Mouse (Mus musculus) heart, adult 9 months (tissue): ENCODE measurements around the gene Pabpc4.
"Not testable (repeated sequence)": the region's sequence is repeated elsewhere in the genome, so short reads cannot be mapped to it uniquely, and the experiment has no call there.

Experiments
- DNase-seq, 2 experiments: peaks; one replicate each; pipeline ENCODE4 v3.0.0; 2022; ENCODE audit warnings: low spot score in 2 of 2

Gene Pabpc4

DNA sequence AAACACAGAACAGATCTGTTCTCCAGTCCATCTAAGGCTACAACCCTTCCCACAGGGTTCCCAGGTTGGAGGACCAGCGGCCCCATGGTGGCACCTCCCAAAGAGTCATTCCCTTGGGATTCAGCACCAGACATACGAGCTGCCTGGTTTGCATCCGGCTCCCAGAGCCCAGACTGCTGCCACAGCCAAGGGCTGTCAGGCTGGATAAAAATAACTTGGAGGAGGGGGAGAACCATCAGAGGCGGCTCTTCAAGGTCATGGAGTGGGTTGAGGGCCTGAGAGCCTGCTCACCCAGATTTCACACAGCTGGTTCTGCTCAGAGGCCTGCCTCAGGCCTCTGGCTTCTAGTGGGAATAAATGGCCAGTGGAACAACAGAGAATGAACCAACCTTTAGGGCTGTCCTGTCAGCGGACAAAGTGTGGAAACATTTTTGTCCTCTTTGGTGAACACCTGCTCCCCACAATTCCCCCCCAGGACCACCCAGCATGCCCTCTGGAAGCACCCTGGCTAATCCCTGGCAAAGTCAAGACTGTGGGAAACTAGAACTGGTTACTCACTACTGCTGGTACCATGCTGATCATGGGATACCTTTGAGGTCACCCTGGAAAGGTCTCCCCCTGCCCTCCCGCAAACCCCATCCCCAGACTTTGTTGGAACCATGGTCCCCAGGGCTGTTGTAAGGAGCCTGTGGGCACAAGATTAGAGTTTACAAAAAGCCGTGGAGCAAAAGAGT is 14.8 kb upstream of the Pabpc4 start:
- peak; percentile 73 to 74 for DNase-seq

GRCm38 (mm10) chr4:123248971-123249567 is 13.1 kb upstream of the Pabpc4 start:
- peak; percentile 91 to 92 for DNase-seq

DNA sequence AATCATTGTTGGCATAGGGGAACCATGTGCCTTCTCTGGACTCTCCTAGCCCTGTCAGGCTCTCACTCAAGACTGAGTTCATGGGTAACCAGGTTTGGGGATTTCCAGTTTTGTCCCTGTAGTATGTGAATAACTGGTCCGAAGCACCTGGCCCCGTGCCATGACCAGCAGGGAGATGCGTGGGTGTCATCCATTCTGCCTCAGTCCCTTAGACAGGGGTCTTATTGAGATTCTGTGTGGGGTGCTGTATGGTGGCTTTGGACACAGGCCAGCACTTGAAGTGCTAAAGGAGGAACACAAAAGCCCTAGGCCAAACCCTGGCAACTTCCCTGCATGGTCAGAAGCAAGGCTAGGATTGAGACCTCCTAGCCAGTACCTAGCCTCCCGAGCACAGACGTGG is 9.9 kb upstream of the Pabpc4 start:
- no peak for DNase-seq

DNA sequence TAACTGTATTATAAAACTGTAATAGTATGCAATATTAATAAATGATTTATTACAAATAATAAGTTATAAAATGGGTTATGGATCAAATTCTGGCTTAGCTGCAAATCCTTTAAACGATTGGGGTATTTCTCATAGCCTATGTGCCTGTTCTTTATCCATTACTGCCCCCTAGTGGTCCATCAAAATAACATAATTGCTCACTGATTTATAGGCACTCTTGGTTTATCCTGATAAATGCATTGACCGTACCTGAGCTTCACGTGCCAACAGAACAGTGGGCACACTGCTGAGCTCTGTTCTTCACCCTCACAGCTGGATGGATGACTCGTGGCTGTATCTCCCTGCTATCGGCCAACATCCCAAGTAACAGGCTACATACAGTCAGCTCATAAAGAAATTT is 7.5 kb upstream of the Pabpc4 start:
- DNase-seq, result no peak

GRCm38 (mm10) chr4:123260071-123260746 is 1.9 kb upstream of the Pabpc4 start:
- DNase-seq, result no peak

- DNase-seq, result no peak
Measured at GRCm38 (mm10) chr4:123271063-123271462, 8.9 kb downstream of the Pabpc4 start.

DNA sequence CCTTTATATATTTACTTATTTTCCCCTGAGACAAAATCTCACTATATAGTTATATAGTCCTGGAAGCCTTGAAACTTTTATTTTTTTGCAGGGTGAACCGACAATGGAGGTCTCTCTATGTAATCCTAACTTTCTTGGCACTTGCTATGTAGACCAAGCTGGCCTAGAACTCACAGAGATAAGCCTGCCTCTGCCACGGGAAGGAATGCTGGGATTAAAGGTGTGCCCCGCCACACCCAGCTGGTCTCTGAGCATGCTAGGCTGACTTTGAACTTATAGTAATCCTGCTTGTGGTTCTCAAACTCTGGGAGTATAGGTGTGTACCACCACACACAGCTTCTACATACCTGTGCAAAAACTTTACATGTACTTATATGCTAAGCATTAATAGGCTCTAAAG is 18.0 kb downstream of the Pabpc4 start:
- no peak for DNase-seq

- DNase-seq, result peak; percentile 83 to 88
Measured at GRCm38 (mm10) chr4:123282500-123282899, 20.3 kb downstream of the Pabpc4 start.

- DNase-seq, result peak in 1 of 2 experiments; percentile 41
Measured at GRCm38 (mm10) chr4:123282915-123283674, 20.9 kb downstream of the Pabpc4 start.

- DNase-seq, result peak in 1 of 2 experiments; percentile 33
Measured at GRCm38 (mm10) chr4:123283675-123284064, 21.5 kb downstream of the Pabpc4 start.

DNA sequence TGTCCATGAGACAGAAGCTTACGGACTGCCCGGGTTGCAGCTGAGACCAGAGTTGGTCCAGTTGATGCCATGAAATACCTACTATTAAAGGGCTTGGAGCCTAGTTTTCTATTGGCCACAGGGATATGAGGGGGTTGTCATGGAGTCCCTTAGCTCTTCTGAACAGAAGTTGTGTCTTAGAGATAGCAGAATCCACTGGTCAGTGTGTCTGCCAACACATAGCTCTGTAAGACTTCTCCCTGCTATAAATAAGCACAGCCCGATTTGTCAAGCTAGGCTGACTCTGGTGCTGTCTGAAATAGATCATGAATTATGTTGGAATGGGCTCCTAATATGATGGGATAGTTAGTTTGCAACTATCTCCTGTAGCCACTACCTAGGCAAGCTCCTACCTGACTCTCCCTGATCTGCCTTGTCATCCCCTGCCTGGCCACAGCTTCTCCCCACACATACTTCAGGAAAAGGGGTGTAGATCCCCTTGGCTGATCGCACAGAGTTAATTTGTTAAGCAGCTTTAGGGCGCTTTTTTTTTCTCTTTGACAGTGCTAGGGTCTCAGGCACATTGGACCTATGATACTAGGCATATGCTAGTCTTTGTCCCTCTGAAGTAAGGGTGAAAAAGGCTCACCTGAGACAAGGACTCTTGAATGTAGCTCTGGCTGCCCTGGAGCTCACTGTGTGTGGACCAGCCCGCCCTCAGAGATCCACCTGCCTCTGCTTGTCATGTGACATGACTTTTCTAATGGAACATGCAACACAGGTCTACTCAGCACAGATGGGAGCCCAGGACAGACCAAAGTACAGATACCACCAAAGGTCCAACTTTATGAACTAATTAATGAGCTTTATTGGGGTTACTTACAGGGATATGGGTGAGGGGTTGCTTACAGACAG is 22.8 kb downstream of the Pabpc4 start:
- DNase-seq, result peak; percentile 39 to 52

GRCm38 (mm10) chr4:123286790-123287189 is 24.6 kb downstream of the Pabpc4 start:
- no peak for DNase-seq

GRCm38 (mm10) chr4:123289038-123289437 is 26.9 kb downstream of the Pabpc4 start:
- no peak for DNase-seq

DNA sequence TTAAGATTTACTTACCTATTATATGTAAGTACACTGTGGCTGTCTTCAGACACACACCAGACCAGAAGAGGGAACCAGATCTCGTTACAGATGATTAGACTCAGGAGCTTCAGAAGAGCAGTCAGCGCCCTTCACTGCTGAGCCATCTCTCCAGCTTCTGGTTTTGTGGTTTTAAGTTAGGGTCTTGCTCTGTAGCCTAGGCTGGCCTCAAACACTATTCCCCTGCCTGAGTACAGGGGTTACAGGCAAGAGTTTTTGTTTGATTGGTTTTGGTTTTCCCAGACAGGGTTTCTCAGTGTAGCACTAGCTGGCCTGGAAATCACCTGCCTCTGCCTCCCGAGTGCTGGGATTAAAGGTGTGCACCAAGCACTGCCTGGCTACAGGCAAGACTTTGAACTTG is 30.2 kb downstream of the Pabpc4 start:
- DNase-seq, result no peak

- DNase-seq, result no peak
Measured at GRCm38 (mm10) chr4:123292989-123293388, 30.8 kb downstream of the Pabpc4 start.

- DNase-seq, result peak in 1 of 2 experiments; percentile 52
Measured at GRCm38 (mm10) chr4:123293661-123294443, 31.7 kb downstream of the Pabpc4 start.

GRCm38 (mm10) chr4:123295026-123295425 is 32.9 kb downstream of the Pabpc4 start:
- not testable (repeated sequence) for DNase-seq

DNA sequence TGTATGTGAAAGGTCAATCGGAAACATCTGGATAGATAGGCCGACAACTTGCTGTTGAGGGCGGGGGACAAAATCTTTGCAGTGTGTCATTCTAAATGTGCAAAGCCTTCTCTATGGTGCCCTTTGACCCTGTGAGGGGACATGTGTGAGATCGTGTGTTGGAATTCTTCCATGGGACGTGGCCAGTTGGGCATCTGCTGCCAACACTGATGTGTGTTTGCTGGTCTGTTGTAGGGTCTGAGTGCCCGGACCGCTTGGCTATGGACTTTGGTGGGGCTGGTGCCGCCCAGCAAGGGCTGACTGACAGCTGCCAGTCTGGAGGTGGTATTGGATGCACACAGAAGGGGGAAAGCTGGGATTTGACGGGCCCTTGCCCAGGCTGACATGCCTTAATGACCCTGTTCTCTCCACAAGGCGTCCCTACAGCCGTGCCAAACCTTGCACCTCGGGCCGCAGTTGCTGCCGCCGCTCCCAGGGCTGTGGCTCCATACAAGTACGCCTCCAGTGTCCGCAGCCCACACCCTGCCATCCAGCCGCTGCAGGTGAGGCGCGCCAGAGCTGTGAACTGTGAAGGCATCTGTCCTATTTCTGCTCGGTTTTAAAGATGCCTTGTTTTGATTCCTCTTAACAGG is 33.5 kb downstream of the Pabpc4 start:
- no peak for DNase-seq

DNA sequence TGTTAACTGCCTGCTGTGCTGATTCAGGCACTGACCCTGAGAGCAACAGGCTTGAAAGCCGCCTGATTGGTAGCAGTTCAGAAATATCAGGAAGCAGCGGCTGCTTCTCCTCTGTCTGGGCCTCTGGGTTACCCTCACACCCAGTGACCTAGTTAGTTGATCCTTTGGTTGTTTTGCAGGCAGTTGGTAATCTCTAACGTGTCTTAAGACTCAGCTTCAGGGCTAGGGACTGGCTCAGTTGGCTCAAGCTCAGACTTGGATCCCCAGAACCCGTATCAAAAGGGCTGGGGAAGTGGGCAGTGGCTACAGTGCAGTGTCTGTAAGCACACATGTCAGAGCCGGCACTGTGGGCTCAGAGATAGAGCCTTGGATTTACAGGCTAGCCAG is 34.0 kb downstream of the Pabpc4 start:
- no peak for DNase-seq
